8 mouse cellular contexts compared by ENCODE assay signal in genomic region chr16:57548608-57549007, GRCm38 (mm10). TPM values are rescaled to one million over a fixed set of nuclear protein-coding genes. Genes with fewer than 3 reads are reported as not detected.
A peak's percentile ranks its signal among the peaks of the same experiment; 100 is the strongest.
DNase-seq lines count a peak whose midpoint lies in the region; ATAC-seq and TF ChIP-seq lines count a peak whose summit lies in the region.

No protein-coding gene starts in this region.

- no peaks in the 10 kb centered on the region for H3K9me3 ChIP-seq in heart, embryonic 16.5 days (replicated peaks; ENCODE audit: control insufficient read depth, low read length)
- no peaks in the 10 kb centered on the region for H3K9me3 ChIP-seq in MEL (replicated peaks; ENCODE audit: insufficient read depth, low read length)
- H3K9me3 ChIP-seq in hindbrain, embryonic 11.5 days (ENCODE audit: control insufficient read depth, low read length): no peaks in the 10 kb centered on the region
- no peaks in the 10 kb centered on the region for H3K9me3 ChIP-seq in midbrain, embryonic 11.5 days (ENCODE audit: control insufficient read depth, low read length)

- peak overlapping the region; percentile 92 for H3K9ac ChIP-seq in heart, embryonic 16.5 days (ENCODE audit: low read length)
- H3K9ac ChIP-seq in MEL (ENCODE audit: control insufficient read depth, low read depth, low read length, poor library complexity, severe bottlenecking): peak overlapping the region; percentile 81
- H3K9ac ChIP-seq in hindbrain, embryonic 11.5 days (ENCODE audit: low read depth, low read length): peak overlapping the region; percentile 87
- H3K9ac ChIP-seq in midbrain, embryonic 11.5 days (ENCODE audit: low read length): peak overlapping the region; percentile 87

- peaks cover 4% of the 10 kb centered on the region; the same call in 1 of the 2 replicates for H3K36me3 ChIP-seq in heart, embryonic 16.5 days (ENCODE audit: control insufficient read depth, insufficient read depth)
- H3K36me3 ChIP-seq in MEL (ENCODE audit: control insufficient read depth in 1 of 2, insufficient read depth in 2 of 2, low read length in 2 of 2): peaks cover 0 to 6% of the 10 kb centered on the region in 2 experiments; a peak in 2 of 4 replicates
- H3K36me3 ChIP-seq in hindbrain, embryonic 11.5 days (ENCODE audit: control insufficient read depth, insufficient read depth, low read length): no peaks in the 10 kb centered on the region
- H3K36me3 ChIP-seq in midbrain, embryonic 11.5 days (ENCODE audit: control insufficient read depth, insufficient read depth, low read length): no peaks in the 10 kb centered on the region

- H3K4me2 ChIP-seq in heart, embryonic 16.5 days (ENCODE audit: low read depth, low read length): peak overlapping the region; percentile 97
- H3K4me2 ChIP-seq in hindbrain, embryonic 11.5 days (replicated peaks; ENCODE audit: low read depth, low read length): peak overlapping the region; percentile 75
- peak overlapping the region; percentile 76 for H3K4me2 ChIP-seq in midbrain, embryonic 11.5 days

- no peak for TF ChIP-seq POLR2A in MEL (IDR thresholded peaks at IDR 0.05; ENCODE audit: control insufficient read depth in 1 of 2, insufficient read depth in 1 of 2, low read depth in 1 of 2, low read length in 2 of 2, poor library complexity in 1 of 2)

- TF ChIP-seq EP300 in MEL (IDR thresholded peaks at IDR 0.05; ENCODE audit: low read depth in 1 of 2, low read length in 2 of 2): no peak

- 55% methylated on average over 2 of the region's 2 CpGs for WGBS in heart, embryonic 16.5 days
- 60% methylated on average over 2 of the region's 2 CpGs for WGBS in hindbrain, embryonic 11.5 days
- 64% methylated on average over 2 of the region's 2 CpGs for WGBS in midbrain, embryonic 11.5 days

- TF ChIP-seq RAD21 in MEL (IDR thresholded peaks at IDR 0.05; ENCODE audit: low read depth, low read length): no peak

- TF ChIP-seq CTCF in MEL (IDR thresholded peaks at IDR 0.05 in 2 of 3, conservative IDR thresholded peaks at IDR 0.05 in 1 of 3; ENCODE audit: control insufficient read depth in 1 of 3, insufficient read depth in 1 of 3, low read depth in 2 of 3, low read length in 3 of 3, poor library complexity in 1 of 3, severe bottlenecking in 1 of 3): no peak

- peaks cover 3% of the 10 kb centered on the region for H3K79me2 ChIP-seq in MEL (ENCODE audit: control insufficient read depth, insufficient read depth, low read length, poor library complexity)

- ATAC-seq in heart, embryonic 16.5 days (replicated peaks; ENCODE audit: extremely low read depth, insufficient read depth, low FRiP score): no peak
- peak; percentile 17; the same call in 1 of the 2 replicates for ATAC-seq in hindbrain, embryonic 11.5 days (ENCODE audit: low FRiP score)
- ATAC-seq in midbrain, embryonic 11.5 days (ENCODE audit: low FRiP score): no peak

- no peak for DNase-seq in heart, postnatal 10 days
- DNase-seq in MEL (ENCODE audit: low read depth, low spot score): no peak
- no peak for DNase-seq in hindbrain, embryonic 11.5 days (ENCODE audit: low spot score)
- no peak for DNase-seq in midbrain, embryonic 11.5 days (ENCODE audit: low spot score, missing footprints)
- no peak for DNase-seq in cerebellum, adult 9-10 months
- no peak for DNase-seq in adrenal gland, postnatal 4 days (ENCODE audit: low spot score in 2 of 2)
- no peak for DNase-seq in right cerebral cortex, postnatal 36 days (ENCODE audit: low spot score in 2 of 2)

- intact Hi-C loops in heart, postnatal 10 days (cut with DNase I): no loop called here

- H3K4me1 ChIP-seq in heart, embryonic 16.5 days (ENCODE audit: control insufficient read depth, insufficient read depth, low read length): peaks cover 20% of the 10 kb centered on the region
- H3K4me1 ChIP-seq in MEL (ENCODE audit: control insufficient read depth in 1 of 2, insufficient read depth in 2 of 2, low read length in 2 of 2): peaks cover 0 to 6% of the 10 kb centered on the region in 2 experiments; a peak in 2 of 4 replicates
- no peaks in the 10 kb centered on the region for H3K4me1 ChIP-seq in hindbrain, embryonic 11.5 days (replicated peaks; ENCODE audit: control insufficient read depth, insufficient read depth, low read length)
- H3K4me1 ChIP-seq in midbrain, embryonic 11.5 days (ENCODE audit: control insufficient read depth, insufficient read depth, low read length): peaks cover 3% of the 10 kb centered on the region; the same call in 1 of the 2 replicates

- peak overlapping the region; percentile 73 for H3K4me3 ChIP-seq in heart, embryonic 16.5 days (ENCODE audit: low read length)
- peak overlapping the region; percentile 76 to 79 for H3K4me3 ChIP-seq in MEL (ENCODE audit: control insufficient read depth in 1 of 2, insufficient read depth in 1 of 2, low read depth in 2 of 2, low read length in 2 of 2)
- peak overlapping the region; percentile 74 for H3K4me3 ChIP-seq in hindbrain, embryonic 11.5 days (ENCODE audit: low read depth, low read length)
- H3K4me3 ChIP-seq in midbrain, embryonic 11.5 days (ENCODE audit: low read depth, low read length): peak overlapping the region; percentile 66

- no peaks in the 10 kb centered on the region for H3K27me3 ChIP-seq in heart, embryonic 16.5 days (ENCODE audit: control insufficient read depth, insufficient read depth, low read length)
- H3K27me3 ChIP-seq in MEL (ENCODE audit: control insufficient read depth in 1 of 2, insufficient read depth in 2 of 2, low read length in 2 of 2): no peaks in the 10 kb centered on the region
- H3K27me3 ChIP-seq in hindbrain, embryonic 11.5 days (ENCODE audit: control insufficient read depth, insufficient read depth, low read length): no peaks in the 10 kb centered on the region
- no peaks in the 10 kb centered on the region for H3K27me3 ChIP-seq in midbrain, embryonic 11.5 days (ENCODE audit: control insufficient read depth, insufficient read depth, low read length)

- peak overlapping the region; percentile 85 for H3K27ac ChIP-seq in heart, embryonic 16.5 days (ENCODE audit: low read length)
- H3K27ac ChIP-seq in MEL (ENCODE audit: control insufficient read depth, low read depth, low read length): no peak overlapping the region
- no peak overlapping the region for H3K27ac ChIP-seq in hindbrain, embryonic 11.5 days (ENCODE audit: low read depth, low read length)
- no peak overlapping the region for H3K27ac ChIP-seq in midbrain, embryonic 11.5 days (ENCODE audit: low read depth, low read length)

TF ChIP-seq in MEL, 35 proteins besides CTCF, POLR2A, EP300 and RAD21:
- TF ChIP-seq SIN3A (IDR thresholded peaks at IDR 0.05; ENCODE audit: low read length) (no peak), MEF2A (IDR thresholded peaks at IDR 0.05; ENCODE audit: extremely low read depth, insufficient replicate concordance, low read depth, low read length, poor library complexity, severe bottlenecking) (no peak), E2F4 (IDR thresholded peaks at IDR 0.05; ENCODE audit: borderline replicate concordance, low read depth, low read length) (no peak)
TF ChIP-seq in MEL: peak in this region for 0.

RNA-seq across cellular contexts. Expression of gene Cmss1, which starts 58.1 kb away (rescaled TPM):
- 38.6 and 39.5 TPM in 2 replicates for polyA plus RNA-seq in heart, embryonic 16.5 days (2015; fragmentation: Nextera tagmentation; extraction: Ambion mirVana)
- total RNA-seq in heart, postnatal 10 days (2021): 10 to 100 TPM; 38.5 to 39.4 TPM
- 75.4 and 80.9 TPM in 2 replicates for total RNA-seq in MEL (2012; rRNA removed)
- polyA plus RNA-seq in MEL (2012; ENCODE audit: insufficient read depth in 1 of 2, insufficient read length in 2 of 2, low read depth in 1 of 2, low replicate concordance in 2 of 2, missing spikeins in 1 of 2): 10 to 100 TPM in 1 of 2 experiments, not detected in 1; 94.7 TPM
- polyA plus RNA-seq in hindbrain, embryonic 11.5 days (2014; fragmentation: Nextera tagmentation; extraction: Ambion mirVana): 48.6 and 51.1 TPM in 2 replicates
- polyA plus RNA-seq in midbrain, embryonic 11.5 days (2014; fragmentation: Nextera tagmentation; extraction: Ambion mirVana): 54.8 and 56.3 TPM in 2 replicates
- 10 to 100 TPM; 22.8 to 24.4 TPM for total RNA-seq in adrenal gland, postnatal 4 days (2021)
